Mouse (Mus musculus) heart, embryonic 11.5 days (tissue): ENCODE measurements around the gene Akt1. TPM values are rescaled to one million over a fixed set of nuclear protein-coding genes. Genes with fewer than 3 reads are reported as not detected.

Experiments
- ATAC-seq: fragments of 200-750 bp; cut with Nextera tagmentation; replicated peaks from 2 replicates; pipeline ENCODE4 v1.8.0; 2017; ENCODE audit warnings: moderate library complexity; ENCODE audit not compliant: insufficient number of reproducible peaks, low FRiP score, low TSS enrichment
- H3K27ac ChIP-seq: fragments of 300-500 bp; sonication (generic); 2 replicates; pipeline ENCODE4 v1.5.1; 2014; ENCODE audit warnings: mild to moderate bottlenecking, low read depth, low read length
- H3K27me3 ChIP-seq: fragments of 300-500 bp; sonication (generic); 2 replicates; pipeline ENCODE4 v1.6.1; 2014; ENCODE audit warnings: mild to moderate bottlenecking, low read length, mixed read lengths; ENCODE audit not compliant: control insufficient read depth, insufficient read depth
- H3K36me3 ChIP-seq: fragments of 300-500 bp; sonication (generic); 2 replicates; pipeline ENCODE4 v1.6.1; 2014; ENCODE audit warnings: mild to moderate bottlenecking, low read length, moderate library complexity, mixed read lengths; ENCODE audit not compliant: control insufficient read depth, insufficient read depth
- H3K4me1 ChIP-seq: fragments of 300-500 bp; sonication (generic); 2 replicates; pipeline ENCODE4 v1.6.1; 2014; ENCODE audit warnings: low read length; ENCODE audit not compliant: control insufficient read depth, insufficient read depth
- H3K4me2 ChIP-seq: fragments of 300-500 bp; sonication (generic); 2 replicates; pipeline ENCODE4 v1.6.1; 2014; ENCODE audit warnings: mild to moderate bottlenecking, moderate library complexity
- H3K4me3 ChIP-seq: fragments of 300-500 bp; sonication (generic); 2 replicates; pipeline ENCODE4 v1.5.1; 2014; ENCODE audit warnings: low read depth, low read length
- H3K9ac ChIP-seq: fragments of 300-500 bp; sonication (generic); 2 replicates; pipeline ENCODE4 v1.6.1; 2014; ENCODE audit warnings: mild to moderate bottlenecking, low read depth, low read length, moderate library complexity
- H3K9me3 ChIP-seq: fragments of 300-500 bp; sonication (generic); replicated peaks from 2 replicates; pipeline ENCODE4 v1.6.1; 2016; ENCODE audit warnings: low read length; ENCODE audit not compliant: control insufficient read depth
- WGBS: fragments of 180-500 bp; shearing (Covaris S2); extraction: QIAGEN DNeasy Blood & Tissue Kit; methylation state at CpG from one replicate; pipeline ENCODE4 v1.1.7; 2014; ENCODE audit not compliant: insufficient replicate concordance; 5-methylcytosine and 5-hydroxymethylcytosine counted together
- polyA plus RNA-seq: library from polyadenylated mRNA; unstranded; fragments of >200 nt; fragmentation: Nextera tagmentation; extraction: Ambion mirVana; gene quantifications from 2 replicates; pipeline ENCODE4 v1.2.1, GENCODE M21; 2014

Gene Akt1
- polyA plus RNA-seq, 1 experiment from 2014 or later = 94.2 TPM

DNA sequence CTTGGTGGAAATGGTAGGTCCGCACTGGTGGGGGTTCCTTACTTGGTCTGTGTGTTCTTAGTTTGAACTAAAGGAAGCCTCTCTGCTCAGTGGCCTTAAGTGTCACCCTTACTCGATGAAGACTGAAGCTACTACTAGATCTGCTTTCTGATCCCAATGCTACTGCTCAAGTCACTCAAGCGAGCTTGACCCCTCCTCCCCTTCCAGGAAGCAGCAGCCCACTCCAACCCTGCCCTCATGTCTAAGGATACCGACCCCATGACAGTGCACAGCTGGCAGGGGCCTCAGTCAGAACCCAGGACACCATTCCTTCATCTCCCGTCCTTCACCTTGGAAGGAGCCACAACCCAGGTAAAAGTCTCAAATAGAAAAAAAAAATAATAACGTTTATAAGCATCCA lies 45.5 kb upstream of the Akt1 start, which contains the start of gene Cep170b:
TSS of gene Cep170b (plus strand) at position 240 of the 400 bp plus-strand sequence.
- Histone ChIP-seq H3K27me3 (peaks cover 32% of the 10 kb centered on the region), H3K9ac (peak within 1 kb of the TSS; percentile 43; the same call in 1 of the 2 replicates), H3K9me3 (no peaks in the 10 kb centered on the region), H3K4me3 (peak within 1 kb of the TSS; percentile 75), H3K4me1 (peaks cover 5% of the 10 kb centered on the region; the same call in 1 of the 2 replicates), H3K36me3 (no peaks in the 10 kb centered on the region), H3K4me2 (peak within 1 kb of the TSS; percentile 99), H3K27ac (peak within 1 kb of the TSS; percentile 22; the same call in 1 of the 2 replicates)
- ATAC-seq = no peak
- 58% methylated on average over 6 of the region's 6 CpGs for WGBS

GRCm38 (mm10) chr12:112718995-112719394 lies 44.3 kb upstream of the Akt1 start:
- Histone ChIP-seq H3K9me3 (no peaks in the 10 kb centered on the region), H3K4me3 (no peak overlapping the region), H3K4me2 (no peak overlapping the region), H3K4me1 (peaks cover 5% of the 10 kb centered on the region; the same call in 1 of the 2 replicates), H3K27me3 (peaks cover 31% of the 10 kb centered on the region), H3K36me3 (no peaks in the 10 kb centered on the region), H3K27ac (no peak overlapping the region), H3K9ac (no peak overlapping the region)
- no peak for ATAC-seq
- 45% methylated on average over 5 of the region's 5 CpGs for WGBS

DNA sequence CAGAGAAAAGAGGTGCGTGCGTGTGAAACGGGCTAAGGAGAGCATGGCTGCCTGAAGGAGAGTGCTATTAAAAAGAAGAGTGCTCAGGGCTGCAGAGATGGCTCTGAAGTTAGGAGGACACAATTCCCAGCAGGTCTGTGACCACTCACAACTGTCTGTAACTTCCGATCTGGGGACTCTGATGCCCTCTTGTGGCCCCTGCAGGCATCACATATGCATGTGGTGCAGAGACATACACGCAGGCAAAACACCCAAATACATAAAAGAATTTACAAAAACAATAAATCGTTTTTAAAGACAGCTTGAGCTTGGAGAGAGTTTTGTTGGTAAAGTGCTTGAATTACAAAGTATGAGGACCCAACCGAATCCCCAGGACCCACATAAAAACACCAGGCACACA lies 42.5 kb upstream of the Akt1 start:
- Histone ChIP-seq H3K4me1 (peaks cover 5% of the 10 kb centered on the region; the same call in 1 of the 2 replicates), H3K27ac (no peak overlapping the region), H3K4me3 (no peak overlapping the region), H3K36me3 (no peaks in the 10 kb centered on the region), H3K9ac (no peak overlapping the region), H3K4me2 (no peak overlapping the region), H3K27me3 (peaks cover 23% of the 10 kb centered on the region), H3K9me3 (no peaks in the 10 kb centered on the region)
- WGBS = 30% methylated on average over 7 of the region's 7 CpGs
- ATAC-seq = no peak

DNA sequence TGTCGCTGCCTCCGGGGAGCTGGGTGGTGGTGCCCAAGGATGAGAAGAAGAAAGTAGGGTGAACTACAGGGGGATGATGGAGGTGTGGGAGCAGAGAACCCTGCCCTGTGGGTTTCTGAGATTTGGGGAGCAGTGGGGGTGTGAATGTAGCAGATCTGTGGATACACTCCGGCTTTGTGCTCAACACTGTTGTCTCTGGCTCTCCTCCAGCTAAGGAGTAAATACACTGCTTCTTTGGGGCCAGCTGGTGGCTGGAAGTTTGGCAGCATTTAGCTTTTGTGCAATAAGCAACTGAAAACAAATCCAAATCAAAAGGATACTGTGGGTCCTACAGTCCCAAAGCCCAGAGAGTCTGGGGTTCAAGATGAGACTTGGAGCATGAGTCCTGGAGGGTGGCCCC lies 39.3 kb upstream of the Akt1 start:
- ATAC-seq = no peak
- Histone ChIP-seq H3K9me3 (no peaks in the 10 kb centered on the region), H3K4me3 (no peak overlapping the region), H3K9ac (no peak overlapping the region), H3K4me2 (no peak overlapping the region), H3K27me3 (peaks cover 7% of the 10 kb centered on the region; the same call in 1 of the 2 replicates), H3K36me3 (no peaks in the 10 kb centered on the region), H3K27ac (no peak overlapping the region), H3K4me1 (0 out of 2 replicates have a peak, but pooled peaks cover 2% of the 10 kb centered on the region)
- WGBS = 74% methylated on average over 3 of the region's 3 CpGs

GRCm38 (mm10) chr12:112707573-112707869 lies 32.8 kb upstream of the Akt1 start:
- peaks cover 5% of the 10 kb centered on the region for H3K4me1 ChIP-seq
- peaks cover 6% of the 10 kb centered on the region for H3K27me3 ChIP-seq
- H3K4me3 ChIP-seq = no peak overlapping the region
- H3K9ac ChIP-seq = no peak overlapping the region
- no peaks in the 10 kb centered on the region for H3K36me3 ChIP-seq
- no peak overlapping the region for H3K27ac ChIP-seq
- H3K9me3 ChIP-seq = no peaks in the 10 kb centered on the region
- no peak for ATAC-seq
- 12% methylated on average over 8 of the region's 8 CpGs for WGBS
- H3K4me2 ChIP-seq = no peak overlapping the region

GRCm38 (mm10) chr12:112706704-112707572 lies 32.3 kb upstream of the Akt1 start:
- no peaks in the 10 kb centered on the region for H3K9me3 ChIP-seq
- ATAC-seq = peak; percentile 63
- H3K36me3 ChIP-seq = no peaks in the 10 kb centered on the region
- peaks cover 5% of the 10 kb centered on the region for H3K4me1 ChIP-seq
- no peak overlapping the region for H3K27ac ChIP-seq
- WGBS = 10% methylated on average over 32 of the region's 32 CpGs
- H3K9ac ChIP-seq = no peak overlapping the region
- no peak overlapping the region for H3K4me3 ChIP-seq
- H3K27me3 ChIP-seq = peaks cover 6% of the 10 kb centered on the region
- H3K4me2 ChIP-seq = peak overlapping the region; percentile 34

DNA sequence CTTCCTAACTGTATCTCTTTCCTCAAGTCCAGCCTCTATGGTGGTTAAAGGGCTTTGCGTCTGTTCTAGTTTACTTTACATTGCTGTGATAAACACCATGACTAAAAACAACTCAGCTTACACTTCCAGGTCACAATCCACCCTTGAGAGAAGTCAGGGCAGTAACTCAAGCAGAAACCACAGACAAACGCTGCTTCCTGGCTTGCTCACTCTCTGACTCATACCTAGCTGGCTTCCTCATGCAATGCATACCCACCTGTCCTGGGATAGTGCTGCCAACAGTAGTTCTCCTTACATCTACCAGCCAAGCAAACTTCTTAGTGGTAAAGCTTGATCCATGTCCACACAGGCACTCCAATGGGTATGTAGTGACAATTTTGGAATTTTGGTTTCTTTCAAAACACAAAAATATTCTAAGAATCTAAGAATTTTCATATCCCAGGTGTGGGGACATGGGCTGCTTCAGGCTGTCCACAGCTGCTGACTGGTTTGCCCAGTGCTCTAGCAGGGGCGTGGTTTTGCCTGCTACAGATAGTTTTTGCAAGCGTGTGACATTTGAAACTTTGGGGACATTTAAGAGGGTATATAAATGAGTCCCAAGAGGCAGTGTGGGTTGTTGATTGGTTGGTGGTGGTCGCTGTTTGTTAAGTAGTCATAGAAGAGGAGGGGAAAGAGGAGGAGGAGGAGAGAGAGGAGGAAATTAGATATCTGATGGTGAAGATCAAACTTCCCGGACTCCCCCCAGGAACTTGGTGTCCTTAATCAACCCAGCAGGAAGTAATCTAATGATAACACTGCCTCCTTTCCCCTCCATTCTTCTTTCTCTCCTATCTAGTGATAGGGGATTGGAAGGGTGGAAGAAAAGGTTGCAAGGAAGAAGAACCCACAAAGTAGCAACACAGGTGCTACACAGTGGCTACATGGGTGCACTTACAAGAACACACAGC lies 28.0 kb upstream of the Akt1 start:
- Histone ChIP-seq H3K27ac (no peak overlapping the region), H3K9me3 (no peaks in the 10 kb centered on the region), H3K4me1 (peaks cover 6% of the 10 kb centered on the region), H3K9ac (no peak overlapping the region), H3K36me3 (no peaks in the 10 kb centered on the region), H3K27me3 (peaks cover 30% of the 10 kb centered on the region), H3K4me2 (no peak overlapping the region), H3K4me3 (no peak overlapping the region)
- WGBS = 46% methylated on average over 6 of the region's 6 CpGs
- ATAC-seq = no peak

GRCm38 (mm10) chr12:112700522-112700921 lies 25.8 kb upstream of the Akt1 start:
- WGBS = 8% methylated on average over 15 of the region's 15 CpGs
- Histone ChIP-seq H3K4me2 (peak overlapping the region; percentile 36), H3K4me1 (peaks cover 3% of the 10 kb centered on the region; the same call in 1 of the 2 replicates), H3K27ac (no peak overlapping the region), H3K9me3 (no peaks in the 10 kb centered on the region), H3K27me3 (peaks cover 27% of the 10 kb centered on the region), H3K36me3 (no peaks in the 10 kb centered on the region), H3K9ac (0 out of 2 replicates have a peak overlapping the region, but pooled peaks have one; percentile 39), H3K4me3 (no peak overlapping the region)
- ATAC-seq = no peak
